In the genomic region with DNA sequence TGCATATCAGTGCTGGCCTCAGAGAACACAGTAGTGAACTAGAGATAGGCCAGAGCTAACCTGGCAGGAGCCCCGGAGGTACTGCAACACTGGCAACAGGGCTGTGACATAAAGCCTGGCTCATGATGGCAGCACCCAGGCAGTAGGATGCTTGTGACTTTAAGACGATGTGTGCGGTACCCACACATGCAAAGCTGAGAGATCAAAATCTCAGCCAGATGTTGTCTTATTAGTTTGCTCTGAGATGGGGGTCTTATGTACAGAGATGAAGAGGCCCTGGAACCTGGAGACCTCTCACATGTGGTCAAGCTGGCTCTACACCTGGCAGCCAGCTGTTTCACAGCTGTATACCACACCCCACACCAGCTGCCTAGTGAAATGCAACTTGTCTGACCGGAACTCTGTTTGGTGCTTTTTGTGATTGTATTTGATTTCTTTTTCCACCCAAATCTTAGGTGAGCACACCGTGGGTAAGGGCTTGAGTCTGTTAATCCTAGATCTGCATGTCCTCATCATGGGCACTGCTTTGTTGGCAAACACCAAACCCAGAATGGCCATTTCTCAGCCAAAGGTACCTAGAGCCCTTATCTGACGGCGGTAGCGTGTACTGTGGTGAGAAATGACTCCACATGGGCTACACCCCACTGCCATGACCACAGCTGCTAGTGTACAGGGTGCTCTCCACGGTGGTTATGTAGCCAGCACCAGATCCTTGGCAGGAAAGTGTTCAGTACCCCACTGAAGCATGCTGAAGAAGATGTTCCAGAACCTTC, we compare ENCODE assay signal across 28 mouse cellular contexts. TPM values are rescaled to one million over a fixed set of nuclear protein-coding genes. Genes with fewer than 3 reads are reported as not detected.
DNase-seq lines count a peak whose midpoint lies in the region; ATAC-seq and TF ChIP-seq lines count a peak whose summit lies in the region.
"Had no signal": no experiment of that assay in that cellular context is flagged by ENCODE, and none has a peak within 500 bp of the region (broad histone marks: within the 10 kb centered on the region; RNA-seq: fewer than 3 reads in every experiment).

No protein-coding gene starts in this region.

- no peak for TF ChIP-seq EP300 in liver, postnatal 0 days (IDR thresholded peaks at IDR 0.05; ENCODE audit: low read depth)

- H3K9me3 ChIP-seq in liver, postnatal 0 days (ENCODE audit: low read length), result no peaks in the 10 kb centered on the region
- H3K9me3 ChIP-seq in midbrain, embryonic 10.5 days (replicated peaks), result peaks cover 10% of the 10 kb centered on the region
- H3K9me3 ChIP-seq: embryonic facial prominence, embryonic 12.5 days; hindbrain, embryonic 15.5 days; limb, embryonic 15.5 days; lung, embryonic 15.5 days; midbrain, embryonic 13.5 days; neural tube, embryonic 12.5 days had no signal

- no peaks in the 10 kb centered on the region for H3K27me3 ChIP-seq in liver, postnatal 0 days (ENCODE audit: insufficient read depth, low read length)
- no peaks in the 10 kb centered on the region for H3K27me3 ChIP-seq in midbrain, embryonic 10.5 days (ENCODE audit: low read depth, poor library complexity, severe bottlenecking)
- H3K27me3 ChIP-seq: embryonic facial prominence, embryonic 12.5 days; hindbrain, embryonic 15.5 days; kidney, embryonic 15.5 days; limb, embryonic 15.5 days; lung, embryonic 15.5 days; midbrain, embryonic 13.5 days; neural tube, embryonic 12.5 days had no signal

- 0 out of 2 replicates have a peak overlapping the region, but pooled peaks have one; percentile 0 for H3K9ac ChIP-seq in liver, postnatal 0 days (replicated peaks)
- H3K9ac ChIP-seq: embryonic facial prominence, embryonic 12.5 days; hindbrain, embryonic 15.5 days; kidney, embryonic 15.5 days; limb, embryonic 15.5 days; liver, embryonic 14.5 days; lung, embryonic 15.5 days; midbrain, embryonic 13.5 days; neural tube, embryonic 12.5 days had no signal

- no peak for ATAC-seq in liver, postnatal 0 days
- ATAC-seq in megakaryocyte, adult 5-6 weeks (ENCODE audit: poor library complexity, severe bottlenecking), result 0 out of 2 replicates have a peak, but pooled peaks have one; percentile 18
- ATAC-seq: forebrain, embryonic 14.5 days; midbrain, embryonic 13.5 days had no signal

- H3K4me3 ChIP-seq in liver, postnatal 0 days (ENCODE audit: low read depth, low read length), result no peak overlapping the region
- H3K4me3 ChIP-seq in midbrain, embryonic 10.5 days, result no peak overlapping the region
- H3K4me3 ChIP-seq: embryonic facial prominence, embryonic 12.5 days; hindbrain, embryonic 15.5 days; kidney, embryonic 15.5 days; left cerebral cortex, adult 2 months; limb, embryonic 15.5 days; lung, embryonic 15.5 days; midbrain, embryonic 13.5 days; neural tube, embryonic 12.5 days had no signal

- no peak for DNase-seq in liver, postnatal 0 days
- DNase-seq in liver, result no peak
- peak; percentile 76 for DNase-seq in induced T-regulatory cell, adult 2 months (ENCODE audit: low read depth)
- no peak for DNase-seq in midbrain, embryonic 10.5 days (ENCODE audit: low spot score)
- no peak for DNase-seq in layer of hippocampus, postnatal 25 days (ENCODE audit: extremely low spot score in 1 of 2, low spot score in 1 of 2)
- DNase-seq in neural tube, embryonic 10.5 days (ENCODE audit: extremely low spot score, low spot score), result no peak
- DNase-seq: adrenal gland, postnatal 10 days; B cell, adult 2 months; cerebellum, adult 11 months; cerebellum, adult 9-10 months; cerebellum, postnatal 36 days; gastrocnemius, postnatal 36 days; kidney, adult 18-20 months; right cerebral cortex, adult 18-20 months; thymus, adult 18-20 months; thymus, postnatal 4 days had no signal

- TF ChIP-seq CTCF in liver, postnatal 0 days (IDR thresholded peaks at IDR 0.05; ENCODE audit: low read depth), result no peak

- no peak overlapping the region for H3K4me2 ChIP-seq in liver, postnatal 0 days (ENCODE audit: low read depth, low read length)
- H3K4me2 ChIP-seq: embryonic facial prominence, embryonic 12.5 days; hindbrain, embryonic 15.5 days; kidney, embryonic 15.5 days; limb, embryonic 15.5 days; lung, embryonic 15.5 days; midbrain, embryonic 13.5 days; neural tube, embryonic 12.5 days had no signal

- H3K4me1 ChIP-seq in liver, postnatal 0 days (ENCODE audit: insufficient read depth), result peaks cover 45% of the 10 kb centered on the region
- peaks cover 46% of the 10 kb centered on the region for H3K4me1 ChIP-seq in midbrain, embryonic 10.5 days

- H3K27ac ChIP-seq in liver, postnatal 0 days (ENCODE audit: low read depth), result no peak overlapping the region
- no peak overlapping the region for H3K27ac ChIP-seq in midbrain, embryonic 10.5 days (replicated peaks)
- H3K27ac ChIP-seq: embryonic facial prominence, embryonic 12.5 days; hindbrain, embryonic 15.5 days; left cerebral cortex, adult 2 months; limb, embryonic 15.5 days; liver, embryonic 14.5 days; midbrain, embryonic 13.5 days; neural tube, embryonic 12.5 days had no signal

- peaks cover 9% of the 10 kb centered on the region; the same call in 1 of the 2 replicates for H3K36me3 ChIP-seq in liver, postnatal 0 days (replicated peaks; ENCODE audit: insufficient read depth, low read length)
- H3K36me3 ChIP-seq in midbrain, embryonic 10.5 days, result peaks cover 64% of the 10 kb centered on the region
- H3K36me3 ChIP-seq: G1E; hindbrain, embryonic 15.5 days had no signal

- WGBS in liver, postnatal 0 days (ENCODE audit: insufficient replicate concordance), result 76% methylated on average over 9 of the region's 9 CpGs
- WGBS in midbrain, embryonic 10.5 days, result 93% methylated on average over 9 of the region's 9 CpGs

RNA-seq across cellular contexts. Expression of gene Smad3, which starts 49.8 kb away (rescaled TPM):
- polyA plus RNA-seq in liver, postnatal 0 days (2015; fragmentation: Nextera tagmentation; extraction: Ambion mirVana), result 1.9 and 2.1 TPM in 2 replicates
- total RNA-seq in megakaryocyte, adult 5-6 weeks (2015), result 9.1 and 15.0 TPM in 2 replicates
- total RNA-seq in megakaryocyte, adult 5-6 weeks (2017), result 9.7 and 12.7 TPM in 2 replicates
- polyA plus RNA-seq in midbrain, embryonic 10.5 days (2016; fragmentation: Nextera tagmentation; extraction: Ambion mirVana), result 21.7 and 22.5 TPM in 2 replicates
- 10 to 100 TPM; 38.0 to 44.6 TPM for total RNA-seq in layer of hippocampus, postnatal 25 days (2021)
